In genomic region chr17:31658468-31659185, GRCm38 (mm10) we compare ENCODE assay signal across 8 mouse cellular contexts. TPM values are rescaled to one million over a fixed set of nuclear protein-coding genes. Genes with fewer than 3 reads are reported as not detected.
DNase-seq lines count a peak whose midpoint lies in the region; ATAC-seq lines count a peak whose summit lies in the region.

TSS of gene U2af1 (minus strand) at chr17:31658892.

- H3K4me2 ChIP-seq in heart, embryonic 13.5 days, result peak within 1 kb of the TSS; percentile 94
- peak within 1 kb of the TSS; percentile 87 for H3K4me2 ChIP-seq in liver, embryonic 12.5 days
- H3K4me2 ChIP-seq in stomach, embryonic 15.5 days, result peak within 1 kb of the TSS; percentile 76

- H3K9ac ChIP-seq in heart, embryonic 13.5 days, result peak within 1 kb of the TSS; percentile 98
- H3K9ac ChIP-seq in liver, embryonic 12.5 days, result peak within 1 kb of the TSS; percentile 92
- peak within 1 kb of the TSS; percentile 89 for H3K9ac ChIP-seq in stomach, embryonic 15.5 days

- under 1% methylated on average over 75 of the region's 77 CpGs for WGBS in heart, embryonic 13.5 days
- under 1% methylated on average over 75 of the region's 77 CpGs for WGBS in liver, embryonic 12.5 days (ENCODE audit: insufficient replicate concordance)
- WGBS in stomach, embryonic 15.5 days, result under 1% methylated on average over 73 of the region's 77 CpGs

- no peaks in the 10 kb centered on the region for H3K27me3 ChIP-seq in heart, embryonic 13.5 days (replicated peaks)
- H3K27me3 ChIP-seq in liver, embryonic 12.5 days (replicated peaks), result no peaks in the 10 kb centered on the region
- H3K27me3 ChIP-seq in stomach, embryonic 15.5 days (replicated peaks), result no peaks in the 10 kb centered on the region

- peaks cover 25% of the 10 kb centered on the region for H3K36me3 ChIP-seq in heart, embryonic 13.5 days
- H3K36me3 ChIP-seq in liver, embryonic 12.5 days, result peaks cover 38% of the 10 kb centered on the region
- H3K36me3 ChIP-seq in stomach, embryonic 15.5 days, result peaks cover 13% of the 10 kb centered on the region

- H3K9me3 ChIP-seq in heart, embryonic 13.5 days, result no peaks in the 10 kb centered on the region
- no peaks in the 10 kb centered on the region for H3K9me3 ChIP-seq in liver, embryonic 12.5 days (replicated peaks)
- H3K9me3 ChIP-seq in stomach, embryonic 15.5 days, result no peaks in the 10 kb centered on the region

- DNase-seq in CD4-positive, CD25-positive, alpha-beta regulatory T cell, adult 2 months (ENCODE audit: low read depth, low spot score), result peak; percentile 99
- peak; percentile 58 for DNase-seq in fat pad, adult 2 months (ENCODE audit: extremely low read depth, low read depth, low spot score)
- DNase-seq in kidney, postnatal 10 days, result peak; percentile 99
- peak; percentile 95 to 96 for DNase-seq in natural killer cell, adult 2 months (ENCODE audit: low spot score in 2 of 2)

- ATAC-seq in heart, embryonic 13.5 days (ENCODE audit: extremely low read depth, insufficient number of reproducible peaks, low FRiP score, low TSS enrichment), result peak; percentile 95
- peak; percentile 97 for ATAC-seq in liver, embryonic 12.5 days
- peak; percentile 98 for ATAC-seq in stomach, embryonic 15.5 days (ENCODE audit: insufficient read depth, low FRiP score, low read depth)

- peak within 1 kb of the TSS; percentile 90 for H3K4me3 ChIP-seq in brown adipose tissue, adult 24 weeks (ENCODE audit: insufficient read depth, low read depth, low read length)
- peak within 1 kb of the TSS; percentile 98 for H3K4me3 ChIP-seq in heart, embryonic 13.5 days
- peak within 1 kb of the TSS; percentile 86 for H3K4me3 ChIP-seq in liver, embryonic 12.5 days
- peak within 1 kb of the TSS; percentile 70 for H3K4me3 ChIP-seq in stomach, embryonic 15.5 days (replicated peaks)

- peaks cover 9% of the 10 kb centered on the region for H3K4me1 ChIP-seq in brown adipose tissue, adult 24 weeks (ENCODE audit: control insufficient read depth, insufficient read depth, insufficient read length, low read length)
- H3K4me1 ChIP-seq in heart, embryonic 13.5 days, result peaks cover 30% of the 10 kb centered on the region
- H3K4me1 ChIP-seq in liver, embryonic 12.5 days, result peaks cover 44% of the 10 kb centered on the region
- H3K4me1 ChIP-seq in stomach, embryonic 15.5 days, result peaks cover 11% of the 10 kb centered on the region

- H3K27ac ChIP-seq in brown adipose tissue, adult 24 weeks (replicated peaks; ENCODE audit: low read depth, low read length), result peak within 1 kb of the TSS; percentile 91
- H3K27ac ChIP-seq in heart, embryonic 13.5 days (replicated peaks), result peak within 1 kb of the TSS; percentile 89
- peak within 1 kb of the TSS; percentile 89 for H3K27ac ChIP-seq in liver, embryonic 12.5 days
- peak within 1 kb of the TSS; percentile 75 for H3K27ac ChIP-seq in stomach, embryonic 15.5 days

RNA-seq across cellular contexts. Expression of gene U2af1, which starts in this region (rescaled TPM):
- 49.0 and 55.5 TPM in 2 replicates for polyA plus RNA-seq in brown adipose tissue, adult 24 weeks (2012; ENCODE audit: insufficient read depth, insufficient read length, missing spikeins)
- polyA plus RNA-seq in heart, embryonic 13.5 days (2015; fragmentation: Nextera tagmentation; extraction: Ambion mirVana), result 184 and 213 TPM in 2 replicates
- polyA plus RNA-seq in liver, embryonic 12.5 days (2016; fragmentation: Nextera tagmentation; extraction: Ambion mirVana), result 258 and 270 TPM in 2 replicates
- polyA plus RNA-seq in stomach, embryonic 15.5 days (2015; fragmentation: Nextera tagmentation; extraction: Ambion mirVana), result 301 and 311 TPM in 2 replicates

Comparison
In these comparisons a context has a peak if more than half of its experiments do, and no peak if none do; other contexts are left out.
1. Peak in every context shown above with its lines: DNase-seq, ATAC-seq, H3K4me3 ChIP-seq and H3K27ac ChIP-seq.